Mouse (Mus musculus) stomach, postnatal 0 days (tissue): Measurements from ENCODE around the gene Tmem183a.

Source experiments
- CTCF ChIP-seq: IDR thresholded peaks from 2 replicates; pipeline ENCODE4 v1.5.1; 2016; ENCODE audit warnings: antibody characterized with exemption, low read depth, mild to moderate bottlenecking, moderate library complexity
- EP300 ChIP-seq: optimal IDR thresholded peaks from 2 replicates; pipeline ENCODE3; 2016; ENCODE audit warnings: antibody characterized with exemption

DNA sequence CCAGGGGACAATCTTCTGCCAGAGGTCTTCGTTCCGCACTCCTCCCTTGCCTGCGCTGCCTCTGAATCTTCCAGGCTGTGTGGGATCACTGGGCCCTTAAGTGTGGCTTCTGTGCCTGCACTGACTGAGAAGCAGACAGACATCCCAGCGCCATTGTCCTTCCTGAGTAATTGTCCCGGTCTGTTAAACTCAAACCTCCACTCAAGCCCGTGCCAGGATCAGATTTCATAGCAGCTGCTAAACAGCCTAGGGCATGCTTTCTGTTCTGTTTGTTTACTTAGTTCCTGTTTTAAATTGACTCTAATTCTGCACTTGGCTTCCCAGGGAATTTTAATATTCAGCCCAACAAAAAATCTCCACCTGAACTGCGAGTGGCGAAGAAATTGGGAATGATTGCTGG lies 46.3 kb upstream of the Tmem183a start:
- TF ChIP-seq CTCF (no peak), EP300 (no peak)
